Mouse (Mus musculus) spleen, adult 18-20 months (tissue): Measurements from ENCODE around the gene Tsen15.
"Not testable (repeated sequence)": the region's sequence is repeated elsewhere in the genome, so short reads cannot be mapped to it uniquely, and the experiment has no call there.

Experiments used
- DNase-seq, 2 experiments: peaks; one replicate each; pipeline ENCODE4 v3.0.0; 2022; ENCODE audit warnings: mixed read lengths in 2 of 2

The Tsen15 gene

DNA sequence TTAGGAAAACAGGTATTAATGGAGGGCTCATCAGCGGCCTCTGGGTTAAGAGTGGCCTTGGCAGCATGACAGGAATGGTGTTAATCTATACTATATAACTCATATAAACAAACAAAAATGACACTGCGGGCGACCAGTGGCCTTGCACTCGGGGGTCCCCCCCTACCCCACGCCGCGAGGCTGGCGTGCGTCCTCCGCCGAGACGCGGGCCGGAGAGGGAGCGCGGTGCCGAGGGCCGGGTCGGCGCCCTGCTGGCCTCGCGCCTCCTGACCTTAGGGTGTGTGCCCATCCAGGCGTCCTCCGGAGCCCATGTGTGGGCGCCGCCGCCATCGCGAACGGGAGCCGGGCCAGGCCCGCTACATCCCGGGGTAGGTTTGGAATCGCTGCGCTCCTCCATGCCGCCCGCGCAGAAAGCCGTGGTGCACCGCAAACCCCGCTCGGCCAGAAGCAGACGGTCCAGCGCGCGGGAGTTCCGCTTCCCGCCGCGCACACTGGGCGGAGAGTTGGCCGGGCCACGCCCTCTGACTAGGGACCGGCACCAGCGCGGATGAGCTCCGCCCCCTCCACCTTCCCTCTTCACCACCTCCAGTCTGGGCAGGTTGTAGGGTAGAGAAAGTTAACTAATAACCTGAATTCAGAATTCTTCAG is at the start of gene Tsen15:
TSS of gene Tsen15 (minus strand) at position 501 of the 648 bp plus-strand sequence.
- DNase-seq = peak; percentile 73 to 85

DNA sequence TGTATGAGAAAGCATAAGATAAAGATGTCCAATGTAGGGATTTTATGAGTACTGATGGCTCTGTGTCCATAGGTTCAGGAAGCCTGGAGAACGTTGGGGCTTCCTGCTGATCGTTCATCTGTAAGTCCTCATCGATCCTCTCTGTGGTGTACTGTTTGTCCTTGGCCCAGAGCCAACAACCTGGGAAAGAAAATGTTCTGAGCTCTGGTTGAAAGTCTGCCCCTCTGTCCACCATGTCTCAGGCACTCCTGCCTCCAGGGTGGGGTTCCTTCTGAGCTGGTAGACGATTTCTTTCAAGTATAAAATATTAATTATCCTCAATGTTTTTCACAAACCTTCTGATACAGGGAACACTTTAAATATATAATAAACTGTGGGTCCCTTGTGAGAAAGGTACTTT is 47.7 kb upstream of the Tsen15 start:
- DNase-seq = no peak

DNA sequence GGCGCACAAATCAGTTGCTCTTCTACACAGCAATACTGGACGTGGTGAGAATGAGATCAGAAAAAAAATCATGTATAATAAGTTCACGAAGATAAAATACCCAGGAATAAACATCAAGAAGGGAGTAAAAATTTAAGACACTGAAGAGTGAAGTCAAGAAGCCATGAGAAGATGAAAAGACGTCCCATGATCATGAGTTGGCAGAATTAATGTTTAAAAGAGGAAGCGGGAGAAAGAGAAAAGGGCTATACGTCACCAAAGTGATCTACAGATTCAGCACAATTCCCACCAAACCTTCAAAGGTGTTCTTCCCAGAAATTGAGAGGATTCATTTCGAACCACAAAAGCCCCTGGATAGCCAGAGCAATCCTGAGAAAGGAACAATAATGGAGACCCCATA is 43.3 kb upstream of the Tsen15 start:
- DNase-seq = no peak

DNA sequence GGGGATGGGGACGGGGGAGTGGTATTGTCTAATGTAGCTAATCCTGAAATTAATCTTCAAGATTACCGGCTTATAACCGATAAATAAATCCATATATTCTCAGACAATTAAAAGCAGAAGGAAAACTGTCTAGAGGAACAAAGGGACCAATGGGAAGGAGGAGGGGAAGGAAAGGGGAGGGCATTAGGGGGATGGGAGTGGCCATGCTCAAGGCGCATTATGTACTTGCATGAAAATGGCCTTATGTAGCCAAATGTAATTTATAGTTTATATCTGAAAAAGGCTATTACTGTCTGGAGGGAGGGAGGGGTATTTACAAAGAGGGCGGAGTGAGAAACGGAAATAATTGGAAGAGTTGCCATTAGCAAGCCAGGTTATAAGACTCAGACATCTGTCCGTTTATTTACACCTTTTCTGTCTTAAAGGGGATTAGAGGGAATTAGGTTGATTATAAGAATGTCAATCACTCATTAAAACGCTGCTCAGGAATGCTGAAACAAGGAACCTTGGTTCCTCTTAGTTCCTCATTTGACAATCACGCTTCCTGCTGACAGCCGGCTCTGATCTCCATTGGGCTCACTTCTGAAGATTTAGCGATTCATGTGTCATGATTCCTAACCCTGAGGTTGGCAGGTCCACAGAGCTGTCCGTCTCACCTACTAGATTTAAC is 41.6 kb upstream of the Tsen15 start:
- DNase-seq = no peak

DNA sequence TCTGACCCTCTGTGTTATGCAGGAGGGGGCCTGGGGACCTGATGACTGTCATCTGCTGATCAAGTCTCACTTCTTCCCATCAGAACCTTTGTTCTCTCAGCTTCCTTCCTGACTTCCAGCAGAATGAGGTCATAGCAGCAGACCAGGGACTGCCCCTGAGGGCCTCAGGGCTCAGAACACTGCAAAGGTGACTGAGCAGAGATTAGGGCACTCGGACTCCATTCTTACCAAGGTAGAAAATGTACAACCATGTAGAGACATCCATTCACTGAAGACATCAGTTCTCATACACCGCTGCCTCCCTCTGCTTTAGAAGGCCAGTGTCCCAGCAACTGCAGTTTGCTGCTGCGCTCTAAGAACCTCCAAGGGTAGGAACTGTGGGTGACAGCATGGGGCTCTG is 36.6 kb upstream of the Tsen15 start:
- no peak for DNase-seq

DNA sequence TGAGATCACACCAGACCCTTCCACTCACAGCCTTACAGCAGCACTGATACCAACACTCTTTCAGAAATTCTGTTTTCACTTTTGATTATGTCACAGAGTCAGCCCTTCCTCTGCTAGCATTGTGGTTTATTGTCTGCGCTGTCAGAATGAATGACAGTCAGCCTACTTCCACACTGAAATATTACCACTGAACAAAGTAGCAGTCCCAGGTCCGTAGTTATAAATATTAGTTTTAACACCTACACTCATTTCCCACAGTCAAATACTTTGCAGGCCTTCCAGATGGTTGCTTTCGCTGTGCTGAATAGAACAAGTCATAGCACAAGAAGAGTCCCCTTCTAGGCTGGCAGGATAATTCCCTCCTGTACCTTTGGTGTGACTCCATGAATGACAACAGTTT is 35.8 kb upstream of the Tsen15 start:
- no peak for DNase-seq

DNA sequence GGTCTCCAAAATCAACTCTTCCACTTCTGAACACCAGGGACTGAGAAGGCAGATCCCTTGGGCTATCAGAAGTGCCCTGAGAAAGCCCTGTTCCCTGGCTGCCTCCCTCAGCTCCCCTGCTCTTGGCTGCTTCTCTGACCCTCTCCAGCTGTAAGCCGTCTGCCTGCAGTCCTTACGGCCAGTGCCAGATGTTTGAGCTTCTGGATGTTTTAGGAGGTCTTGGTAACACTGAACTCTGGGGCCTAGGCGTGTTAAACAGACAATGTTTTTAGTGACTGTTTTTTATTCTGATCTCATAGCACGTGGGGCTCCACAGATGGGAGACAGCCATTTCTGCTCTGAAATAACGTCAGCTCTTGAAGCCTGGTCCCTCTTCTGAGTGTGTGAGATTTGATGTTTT is 31.1 kb upstream of the Tsen15 start:
- DNase-seq = no peak

DNA sequence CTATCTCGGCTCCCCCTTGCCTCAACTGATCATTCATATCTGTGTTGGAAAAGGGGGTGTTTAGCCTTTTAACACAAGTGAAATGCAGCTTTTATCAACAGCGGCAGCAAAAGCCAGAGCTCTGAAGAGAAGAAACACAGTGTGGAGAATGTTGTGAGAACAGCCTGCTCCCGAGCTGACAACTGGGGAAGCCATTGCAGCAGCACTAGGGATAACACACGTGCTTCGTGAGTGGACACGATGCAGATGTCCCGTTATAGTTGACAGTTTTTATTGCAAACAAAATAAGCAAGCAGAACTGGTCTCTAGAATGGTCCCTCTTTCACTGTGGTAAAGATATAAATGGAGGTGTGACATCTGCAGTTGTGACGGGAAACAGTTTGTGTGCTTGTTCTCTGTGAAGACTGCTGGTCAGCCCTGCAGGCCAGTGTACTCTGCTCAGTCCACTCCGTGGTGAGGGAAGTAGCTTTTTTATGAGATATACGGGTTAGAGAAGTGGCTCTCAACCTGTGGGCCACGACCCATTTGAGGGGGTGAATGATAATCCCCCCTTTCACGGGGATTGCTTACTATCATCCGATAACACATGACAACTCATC is 29.9 kb upstream of the Tsen15 start:
- DNase-seq = no peak

DNA sequence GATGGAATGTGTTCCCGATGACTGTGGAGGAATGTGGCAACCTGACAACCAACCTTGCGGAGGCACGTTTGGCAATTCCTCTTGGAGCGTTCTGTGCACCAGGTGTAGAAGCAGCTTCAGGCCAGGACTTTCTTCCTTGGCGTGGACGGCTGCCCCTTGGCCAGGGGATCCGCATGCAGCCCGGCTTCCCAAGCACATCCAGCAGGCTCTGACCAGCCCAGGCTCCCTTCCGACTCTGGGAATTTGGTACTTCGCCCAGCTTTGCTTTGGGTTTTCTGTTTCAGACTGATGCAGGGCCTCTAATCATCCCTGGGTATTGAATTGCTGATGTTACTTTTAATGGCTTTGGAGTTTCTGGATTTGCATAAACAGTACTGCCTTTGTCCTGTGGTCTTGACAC is 28.0 kb upstream of the Tsen15 start:
- DNase-seq = no peak

DNA sequence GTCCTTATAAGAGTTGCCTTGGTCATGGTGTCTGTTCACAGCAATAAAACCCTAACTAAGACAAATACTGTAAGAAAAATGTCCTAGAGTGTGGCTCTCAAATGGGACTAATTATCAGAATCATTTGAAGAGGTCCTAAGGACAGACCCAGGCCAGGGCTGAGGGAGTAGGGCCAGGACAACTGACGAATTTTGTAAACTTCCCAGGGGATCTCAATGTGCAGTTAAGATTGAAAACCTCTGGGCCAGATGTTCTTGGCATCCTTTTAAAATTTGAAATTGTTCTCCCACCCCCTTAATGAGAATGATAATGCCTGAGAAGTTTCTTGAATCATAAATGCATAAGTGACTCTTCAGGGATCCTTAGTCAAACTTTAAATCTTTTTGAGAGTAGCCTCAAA is 27.5 kb upstream of the Tsen15 start:
- DNase-seq = no peak

DNA sequence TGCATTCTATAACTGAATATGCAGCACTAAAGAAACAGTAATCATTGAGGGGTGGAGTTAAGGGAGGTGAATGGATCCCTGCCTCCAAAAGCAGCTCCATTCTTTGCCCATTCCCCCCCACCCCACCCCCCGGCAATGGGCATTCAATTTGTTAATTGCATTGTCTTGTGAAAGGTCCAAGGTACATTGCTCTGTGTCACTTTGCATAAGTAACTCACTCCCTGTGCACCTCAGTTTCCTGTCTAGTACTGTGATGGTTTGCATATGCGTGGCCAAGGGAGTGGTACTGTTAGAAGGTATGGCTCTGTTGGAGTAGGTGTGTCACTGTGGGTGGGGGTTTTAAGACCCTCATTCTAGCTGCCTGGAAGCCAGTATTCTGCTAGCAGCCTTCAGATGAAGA is 26.6 kb upstream of the Tsen15 start:
- no peak for DNase-seq

DNA sequence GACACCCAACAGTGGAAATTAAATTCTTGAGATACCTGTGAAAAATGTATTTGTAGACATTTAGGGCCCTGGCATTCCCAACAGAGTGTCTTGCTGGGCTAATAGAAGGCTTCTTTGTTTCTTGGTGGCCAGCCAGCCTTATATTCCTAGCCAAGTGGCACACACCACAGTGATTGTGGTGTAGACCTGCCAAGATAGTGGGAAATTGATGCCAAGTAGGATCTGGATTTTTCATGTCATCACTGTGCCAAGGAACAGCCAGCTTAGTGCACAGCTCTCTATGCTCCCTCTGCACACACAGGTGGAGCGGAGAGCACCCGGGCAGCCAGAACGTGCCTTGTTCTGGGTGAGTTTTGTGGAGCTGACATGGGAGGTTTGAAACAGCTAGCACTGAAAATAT is 24.2 kb upstream of the Tsen15 start:
- no peak for DNase-seq

DNA sequence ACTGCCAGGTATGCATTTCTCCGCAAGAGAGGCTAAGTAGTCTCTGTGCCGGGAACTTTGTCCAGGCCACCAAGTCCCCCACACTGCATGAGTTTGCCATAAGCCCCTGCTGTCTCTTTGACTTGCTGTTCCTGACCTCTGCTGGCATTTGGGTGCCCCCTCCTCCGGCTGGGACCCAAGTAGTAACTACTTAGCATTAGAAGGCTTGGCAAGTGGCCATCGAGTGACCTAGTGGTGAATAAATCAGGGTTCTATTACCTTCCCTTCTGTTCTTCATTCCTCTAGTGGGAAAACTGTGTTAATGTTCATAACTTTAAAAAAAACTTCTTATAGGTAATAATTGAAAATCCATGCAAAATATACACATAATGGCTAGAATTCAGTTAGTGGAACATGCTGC is 22.9 kb upstream of the Tsen15 start:
- DNase-seq = no peak

DNA sequence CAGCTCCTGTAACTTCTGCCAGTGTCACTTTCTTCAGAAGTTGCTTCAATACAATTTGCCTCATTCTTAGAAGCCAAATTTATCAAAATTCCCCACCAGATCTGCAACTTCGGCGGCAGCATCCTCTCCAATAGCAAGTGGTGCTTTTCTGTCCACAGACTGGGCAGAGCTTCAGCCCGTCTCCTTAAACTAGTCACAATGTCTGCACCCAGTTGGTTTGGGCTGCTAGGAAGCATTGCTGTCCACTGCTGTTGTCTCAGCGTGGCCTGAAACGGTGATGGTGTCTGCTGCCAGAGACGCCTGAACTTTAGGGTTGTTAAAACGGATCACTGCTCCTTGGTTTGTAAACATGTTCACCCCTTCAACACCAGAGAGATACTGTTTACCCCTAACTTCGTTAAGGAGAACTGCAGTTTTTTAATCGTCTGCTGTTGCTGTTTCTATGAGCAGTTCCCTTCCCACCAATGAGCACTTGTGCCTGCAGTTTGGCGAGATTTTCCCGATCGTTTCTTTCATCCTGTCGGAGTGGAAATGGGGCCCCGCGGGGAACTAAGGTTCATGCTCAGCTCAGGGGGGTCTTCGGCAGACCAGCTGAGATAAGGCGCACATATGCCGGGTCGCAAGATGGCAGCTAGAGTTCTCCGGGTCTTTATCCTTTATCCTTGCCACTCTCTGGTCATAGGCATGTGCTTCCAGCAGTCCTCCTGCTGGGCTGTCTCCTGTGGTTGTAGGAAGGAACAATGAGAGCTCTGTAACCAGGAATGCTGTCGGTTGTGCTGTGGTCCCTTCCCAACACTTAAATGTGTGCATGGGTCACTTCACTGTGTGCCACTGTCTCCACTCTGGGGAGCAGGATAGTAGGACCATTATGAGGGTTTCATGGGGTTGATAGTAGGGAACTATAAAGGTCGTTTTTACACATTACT is 20.8 kb upstream of the Tsen15 start:
- DNase-seq = no peak

DNA sequence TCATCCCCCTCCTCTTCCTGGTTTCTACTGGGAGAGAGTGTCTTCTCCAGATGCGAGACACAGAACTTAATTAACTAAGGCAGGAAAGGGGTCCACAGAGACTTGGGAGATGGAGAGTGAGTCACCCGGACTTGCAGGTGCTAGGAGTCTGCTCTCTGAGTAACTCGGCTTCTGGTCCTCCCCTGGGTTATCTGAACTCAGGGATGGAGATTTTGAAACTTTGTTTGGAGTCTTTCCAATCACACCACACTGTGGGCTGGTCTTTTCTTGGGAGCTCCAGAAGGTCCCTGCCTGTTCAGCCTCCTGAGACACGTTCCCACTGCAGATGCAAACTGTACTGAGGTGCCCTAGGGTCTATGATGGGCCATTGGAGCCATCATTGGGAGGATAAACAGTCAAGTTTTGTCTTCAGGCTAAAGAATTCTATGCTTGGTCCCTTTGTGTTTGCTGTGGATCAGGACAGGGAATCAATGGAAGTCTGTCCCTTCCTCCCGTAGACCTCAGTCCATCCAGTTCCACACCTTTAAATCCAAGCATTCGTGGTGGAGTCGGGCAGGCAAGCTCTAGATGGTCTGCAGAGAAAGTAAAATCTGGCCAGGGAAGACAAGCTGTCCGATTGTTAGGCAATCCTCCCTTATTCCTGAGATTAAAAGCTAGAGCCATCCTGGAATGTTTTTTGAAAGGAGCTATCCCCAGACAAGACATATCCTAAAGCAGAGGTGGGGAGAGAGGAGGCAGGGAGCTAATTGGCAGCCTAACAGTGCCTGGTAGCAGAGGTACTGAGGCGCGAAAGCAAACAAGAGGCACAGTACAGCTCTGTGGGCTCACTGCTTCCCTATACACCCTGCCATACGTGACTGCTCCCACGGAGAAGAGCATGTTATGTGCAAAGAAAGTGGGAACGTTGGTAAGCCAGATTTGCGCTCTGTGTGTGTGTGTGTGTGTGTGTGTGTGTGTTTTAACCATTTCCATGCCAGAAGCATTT is 14.4 kb upstream of the Tsen15 start:
- no peak for DNase-seq

DNA sequence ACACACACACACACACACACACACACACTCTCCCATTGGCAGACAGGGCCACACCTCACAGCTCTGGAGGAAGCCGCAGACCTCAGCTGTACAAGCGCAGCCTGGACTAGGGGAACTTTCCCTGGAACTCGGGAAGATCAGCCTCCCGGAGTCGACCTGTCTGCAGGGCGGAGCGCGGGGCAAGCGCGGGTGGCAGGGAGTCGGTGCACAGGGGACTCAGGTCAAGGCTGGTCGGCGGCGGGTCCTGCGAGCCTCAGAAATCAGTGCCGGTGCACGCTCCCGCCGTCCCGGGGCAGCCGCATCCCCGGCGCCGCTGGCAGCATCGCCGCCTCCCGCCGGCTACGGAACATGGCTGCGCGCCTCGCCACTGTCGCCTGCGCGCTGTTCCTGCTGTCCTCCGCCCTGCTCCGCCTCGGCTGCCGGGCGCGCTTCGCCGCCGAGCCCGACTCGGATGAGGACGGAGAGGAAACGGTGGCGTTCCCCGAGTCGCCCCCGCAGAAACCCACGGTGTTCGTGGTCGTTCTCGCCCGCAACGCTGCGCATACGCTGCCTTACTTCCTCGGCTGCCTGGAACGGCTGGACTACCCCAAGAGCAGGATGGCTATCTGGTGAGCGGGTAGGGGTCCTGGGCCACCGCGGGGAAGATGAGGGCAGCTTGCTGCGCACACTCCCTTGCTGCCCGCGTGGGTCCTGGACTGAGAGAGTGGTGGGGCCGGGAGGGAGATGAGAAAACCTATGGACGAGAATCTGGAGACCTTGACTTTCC is 13.5 kb upstream of the Tsen15 start, which contains the start of gene Colgalt2:
TSS of gene Colgalt2 (plus strand) at position 41 of the 766 bp plus-strand sequence.
- peak in 1 of 2 experiments; percentile 13 for DNase-seq

DNA sequence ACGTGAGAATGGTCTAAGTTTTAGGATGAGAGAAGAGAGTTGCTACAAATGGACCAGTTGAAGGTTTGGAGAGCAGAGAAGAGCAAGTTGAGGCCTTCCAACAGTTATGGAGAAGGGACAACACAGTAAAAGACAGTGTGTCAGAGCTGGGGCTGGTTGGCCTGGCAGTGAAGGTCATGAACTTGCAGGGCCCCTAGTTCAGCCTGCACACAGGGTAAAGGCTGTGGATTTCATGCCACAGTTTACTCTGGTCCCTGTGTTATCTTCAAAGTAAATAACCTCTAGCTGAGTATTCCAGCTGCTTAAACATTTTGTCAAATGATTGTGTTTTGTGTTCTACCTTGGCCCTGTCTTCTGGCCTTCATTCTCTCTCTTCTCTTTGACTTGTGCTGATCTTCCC is 12.2 kb upstream of the Tsen15 start:
- no peak for DNase-seq

DNA sequence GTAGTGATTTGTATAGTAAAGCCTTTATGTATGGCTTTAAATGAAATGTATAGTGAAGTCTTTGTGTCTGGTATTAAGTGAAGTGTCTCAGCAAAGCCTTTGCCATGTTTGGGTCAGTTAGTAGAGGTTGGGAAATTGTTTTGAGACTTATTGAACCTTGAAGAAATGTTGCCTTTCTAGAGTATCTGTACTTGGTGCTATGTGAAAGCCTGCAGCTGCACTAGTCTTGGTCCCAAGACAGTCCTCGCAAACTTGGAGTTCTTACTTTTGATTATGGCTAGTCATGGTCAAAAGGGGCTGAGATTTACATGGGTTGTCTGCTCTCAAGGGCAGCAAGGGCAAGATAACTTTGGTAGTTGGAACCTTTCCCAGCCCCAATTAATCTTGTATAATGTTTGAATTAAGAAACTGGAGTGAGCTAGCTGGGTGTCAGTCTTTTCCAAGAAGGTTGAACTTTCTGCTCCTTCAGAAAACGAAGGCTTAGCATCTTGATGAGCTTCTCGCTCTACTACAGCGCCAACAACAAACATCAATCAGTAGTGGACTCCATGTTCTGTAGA is 8.5 kb upstream of the Tsen15 start:
- DNase-seq = no peak

DNA sequence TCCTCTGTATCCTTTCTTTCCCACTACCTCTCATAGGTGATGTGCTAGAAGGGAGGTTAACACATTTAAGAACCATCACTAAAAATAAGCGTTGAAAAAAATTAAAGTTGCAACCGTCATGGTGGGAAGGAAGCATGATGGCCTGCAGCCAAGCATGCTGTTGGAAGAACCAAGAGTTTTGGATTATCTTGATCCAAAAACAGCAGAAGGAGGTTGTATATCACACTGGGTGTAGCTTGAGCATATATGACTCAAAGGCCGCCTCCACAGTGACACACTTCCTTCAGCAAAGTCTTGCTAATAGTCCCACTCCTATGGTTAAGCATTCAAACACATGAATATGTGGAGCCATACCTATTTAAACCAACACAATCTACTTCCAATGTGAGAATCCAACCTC is 7.6 kb upstream of the Tsen15 start:
- DNase-seq = no peak

DNA sequence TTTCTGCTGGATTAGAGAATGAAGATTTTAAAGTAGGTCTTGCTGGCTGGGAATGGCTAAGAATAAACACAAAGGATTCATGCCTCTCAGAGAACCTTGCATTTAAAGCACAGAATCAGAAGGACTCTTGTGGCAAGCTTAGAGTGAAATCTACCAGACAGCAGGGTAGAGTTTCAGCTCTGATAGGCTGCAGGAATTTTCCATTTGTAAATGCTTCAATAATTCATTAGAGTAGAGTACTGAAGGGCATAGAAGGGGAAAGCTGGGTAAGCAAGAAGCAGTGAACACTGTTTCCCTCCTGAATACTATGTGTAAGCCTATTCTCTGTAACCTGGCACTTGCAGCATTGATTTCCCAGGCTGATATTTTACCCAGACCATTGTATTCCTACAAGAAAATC is 2.8 kb upstream of the Tsen15 start:
- DNase-seq = no peak

DNA sequence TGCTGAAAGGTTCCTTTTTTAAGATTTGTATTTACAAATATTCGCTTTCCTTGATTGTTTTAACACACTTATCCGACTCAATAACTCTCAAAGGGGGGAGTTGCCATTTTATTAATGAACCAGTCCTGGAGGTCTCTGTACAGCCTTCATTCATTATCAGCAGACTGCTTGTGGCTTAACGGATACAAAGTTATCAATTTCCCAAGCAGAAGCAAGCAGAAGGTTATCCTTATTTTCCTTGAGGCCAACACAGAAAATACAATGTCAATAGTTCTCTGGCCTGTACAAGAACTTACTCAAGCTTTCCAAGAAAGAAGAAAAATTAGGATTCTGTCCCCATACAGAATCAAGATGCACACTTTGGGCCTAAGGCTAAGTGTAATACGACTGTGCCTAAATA is 795 bp downstream of the Tsen15 start:
- not testable (repeated sequence) for DNase-seq
